Mouse (Mus musculus) olfactory bulb, adult 2 months (tissue): Measurements from ENCODE around the gene Trpc5.

ENCODE experiments used
- CTCF ChIP-seq: fragments of 200-500 bp; IDR thresholded peaks from 2 replicates; pipeline ENCODE4 v1.5.1; 2012; ENCODE audit warnings: low read depth, mild to moderate bottlenecking, low read length, moderate library complexity; ENCODE audit not compliant: insufficient read depth
- POLR2A ChIP-seq: fragments of 200-500 bp; IDR thresholded peaks from 2 replicates; pipeline ENCODE4 v1.6.1; 2012; ENCODE audit warnings: mild to moderate bottlenecking, low read depth, low read length, moderate library complexity; ENCODE audit not compliant: insufficient read depth

DNA sequence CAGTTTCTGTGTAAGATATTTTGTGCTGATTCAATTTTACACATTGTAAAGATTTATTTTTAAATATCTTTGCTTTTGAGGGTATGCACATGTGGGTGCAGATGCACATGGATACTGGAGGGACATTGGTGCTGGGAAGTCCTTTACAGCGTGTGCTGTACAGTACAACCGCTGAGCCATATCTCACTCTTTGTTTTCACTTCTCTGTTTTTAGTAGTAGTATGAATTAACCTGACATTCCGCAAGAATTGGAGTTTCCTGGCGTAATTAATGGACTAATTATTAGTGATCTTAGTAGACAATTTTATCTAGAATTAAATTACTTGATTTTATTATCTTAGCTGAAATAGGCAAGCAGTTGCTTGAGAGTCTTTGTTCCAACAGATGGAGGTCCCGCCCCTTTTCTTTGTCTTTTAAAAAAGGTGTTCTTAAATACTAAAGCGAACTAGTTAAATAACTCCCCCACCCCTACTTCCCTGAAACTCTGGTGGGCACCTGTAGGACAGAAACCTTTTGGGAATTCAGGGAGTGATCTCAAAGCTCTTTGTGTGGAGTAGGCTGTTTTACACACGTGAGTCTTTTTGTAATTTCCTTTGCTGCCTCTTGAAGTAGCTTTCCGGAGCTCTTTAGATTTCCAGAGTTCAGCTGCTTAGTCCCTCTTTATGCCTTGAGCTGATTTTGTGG lies 352.5 kb downstream of the Trpc5 start:
- no peak for TF ChIP-seq CTCF
- no peak for TF ChIP-seq POLR2A
